Mouse (Mus musculus) forebrain, postnatal 0 days (tissue): Measurements from ENCODE around the gene Slc13a2. TPM values are rescaled to one million over a fixed set of nuclear protein-coding genes. Genes with fewer than 3 reads are reported as not detected.

Source experiments
- ATAC-seq: fragments of 200-750 bp; cut with Nextera tagmentation; 2 replicates; pipeline ENCODE4 v1.8.0; 2017; ENCODE audit warnings: mild to moderate bottlenecking, moderate library complexity
- DNase-seq: peaks from one replicate; pipeline ENCODE4 v3.0.0-alpha.2; 2015
- H3K27ac ChIP-seq: fragments of 300-500 bp; sonication (generic); 2 replicates; pipeline ENCODE4 v1.5.1; 2014; ENCODE audit warnings: low read depth, mild to moderate bottlenecking, antibody characterized with exemption, low read length, moderate library complexity, mixed read lengths
- H3K27me3 ChIP-seq: fragments of 300-500 bp; sonication (generic); 2 replicates; pipeline ENCODE4 v1.6.1; 2014; ENCODE audit warnings: mild to moderate bottlenecking, low read length, mixed read lengths; ENCODE audit not compliant: insufficient read depth
- H3K36me3 ChIP-seq: fragments of 300-500 bp; sonication (generic); 2 replicates; pipeline ENCODE4 v1.6.1; 2014; ENCODE audit warnings: mild to moderate bottlenecking, moderate library complexity; ENCODE audit not compliant: insufficient read depth
- H3K4me1 ChIP-seq: fragments of 300-500 bp; sonication (generic); 2 replicates; pipeline ENCODE4 v1.6.1; 2014; ENCODE audit warnings: antibody characterized with exemption; ENCODE audit not compliant: insufficient read depth
- H3K4me2 ChIP-seq: fragments of 300-500 bp; sonication (generic); 2 replicates; pipeline ENCODE4 v1.6.1; 2014; ENCODE audit warnings: low read depth, mild to moderate bottlenecking, moderate library complexity
- H3K4me3 ChIP-seq: fragments of 300-500 bp; sonication (generic); 2 replicates; pipeline ENCODE4 v1.5.1; 2014; ENCODE audit warnings: low read depth, low read length, mixed read lengths
- H3K9ac ChIP-seq: fragments of 300-500 bp; sonication (generic); 2 replicates; pipeline ENCODE4 v1.6.1; 2014; ENCODE audit warnings: mild to moderate bottlenecking
- H3K9me3 ChIP-seq: fragments of 300-500 bp; sonication (generic); 2 replicates; pipeline ENCODE4 v1.6.1; 2016; ENCODE audit warnings: low read length
- CTCF ChIP-seq: sonication (generic); IDR thresholded peaks from 2 replicates; pipeline ENCODE4 v1.5.1; 2016; ENCODE audit warnings: antibody characterized with exemption, control low read depth, low read depth
- WGBS: fragments of 180-500 bp; shearing (Covaris S2); extraction: QIAGEN DNeasy Blood & Tissue Kit; methylation state at CpG from one replicate; pipeline ENCODE4 v1.1.7; 2014; 5-methylcytosine and 5-hydroxymethylcytosine counted together
- polyA plus RNA-seq: library from polyadenylated mRNA; unstranded; fragments of >200 nt; fragmentation: Nextera tagmentation; extraction: Ambion mirVana; gene quantifications from 2 replicates; pipeline ENCODE4 v1.2.1, GENCODE M21; 2015
- total RNA-seq: library from RNA; depleted of rRNA; stranded (reverse); fragments of >200 nt; gene quantifications from 2 replicates; pipeline ENCODE4 v1.2.3, GENCODE M21; 2014

Gene Slc13a2
- total and polyA plus RNA-seq, 2 experiments from 2014 or later = not detected

GRCm38 (mm10) chr11:78424352-78424751 is 2.3 kb upstream of the Slc13a2 start:
- Histone ChIP-seq H3K4me1 (no peaks in the 10 kb centered on the region), H3K4me3 (no peak overlapping the region), H3K9me3 (no peaks in the 10 kb centered on the region), H3K9ac (no peak overlapping the region), H3K27ac (no peak overlapping the region), H3K4me2 (no peak overlapping the region), H3K36me3 (no peaks in the 10 kb centered on the region), H3K27me3 (no peaks in the 10 kb centered on the region)
- no peak for ATAC-seq
- DNase-seq = peak; percentile 18
- no peak for TF ChIP-seq CTCF
- 68% methylated on average over 2 of the region's 2 CpGs for WGBS

GRCm38 (mm10) chr11:78421201-78422009 is 612 bp downstream of the Slc13a2 start:
- Histone ChIP-seq H3K27me3 (no peaks in the 10 kb centered on the region), H3K9ac (no peak overlapping the region), H3K9me3 (no peaks in the 10 kb centered on the region), H3K36me3 (no peaks in the 10 kb centered on the region), H3K27ac (no peak overlapping the region), H3K4me3 (no peak overlapping the region), H3K4me2 (no peak overlapping the region), H3K4me1 (no peaks in the 10 kb centered on the region)
- DNase-seq = no peak
- TF ChIP-seq CTCF = no peak
- WGBS = 66% methylated on average over 13 of the region's 13 CpGs
- no peak for ATAC-seq

- ATAC-seq = no peak
- no peak overlapping the region for H3K4me3 ChIP-seq
- H3K27me3 ChIP-seq = no peaks in the 10 kb centered on the region
- H3K4me1 ChIP-seq = no peaks in the 10 kb centered on the region
- H3K4me2 ChIP-seq = no peak overlapping the region
- H3K9me3 ChIP-seq = no peaks in the 10 kb centered on the region
- 82% methylated on average over 12 of the region's 12 CpGs for WGBS
- H3K27ac ChIP-seq = no peak overlapping the region
- no peaks in the 10 kb centered on the region for H3K36me3 ChIP-seq
- TF ChIP-seq CTCF = no peak
- DNase-seq = no peak
- no peak overlapping the region for H3K9ac ChIP-seq
Observed at GRCm38 (mm10) chr11:78420263-78420889, 1.6 kb downstream of the Slc13a2 start.

- Histone ChIP-seq H3K4me1 (no peaks in the 10 kb centered on the region), H3K9me3 (no peaks in the 10 kb centered on the region), H3K4me3 (no peak overlapping the region), H3K27me3 (no peaks in the 10 kb centered on the region), H3K4me2 (no peak overlapping the region), H3K9ac (no peak overlapping the region), H3K27ac (no peak overlapping the region), H3K36me3 (no peaks in the 10 kb centered on the region)
- DNase-seq (no peak), ATAC-seq (no peak)
- no peak for TF ChIP-seq CTCF
- WGBS = 87% methylated on average over 6 of the region's 6 CpGs
Observed at GRCm38 (mm10) chr11:78416854-78417253, 5.2 kb downstream of the Slc13a2 start.

GRCm38 (mm10) chr11:78412861-78413260 is 9.2 kb downstream of the Slc13a2 start:
- no peak overlapping the region for H3K27ac ChIP-seq
- no peaks in the 10 kb centered on the region for H3K36me3 ChIP-seq
- H3K27me3 ChIP-seq = no peaks in the 10 kb centered on the region; the same call in 1 of the 2 replicates
- ATAC-seq = no peak
- no peak for DNase-seq
- H3K4me3 ChIP-seq = no peak overlapping the region
- no peak overlapping the region for H3K9ac ChIP-seq
- H3K4me1 ChIP-seq = no peaks in the 10 kb centered on the region
- WGBS = 73% methylated on average over 6 of the region's 6 CpGs
- no peak for TF ChIP-seq CTCF
- H3K9me3 ChIP-seq = no peaks in the 10 kb centered on the region
- H3K4me2 ChIP-seq = no peak overlapping the region

- WGBS = 57% methylated on average over 6 of the region's 6 CpGs
- no peak overlapping the region for H3K4me3 ChIP-seq
- no peaks in the 10 kb centered on the region for H3K4me1 ChIP-seq
- DNase-seq (peak; percentile 41), ATAC-seq (peak; percentile 25)
- no peak for TF ChIP-seq CTCF
- no peaks in the 10 kb centered on the region; the same call in 1 of the 2 replicates for H3K27me3 ChIP-seq
- no peak overlapping the region for H3K27ac ChIP-seq
- no peak overlapping the region for H3K4me2 ChIP-seq
- no peaks in the 10 kb centered on the region for H3K9me3 ChIP-seq
- no peak overlapping the region for H3K9ac ChIP-seq
- H3K36me3 ChIP-seq = no peaks in the 10 kb centered on the region
Observed at GRCm38 (mm10) chr11:78412324-78412850, 9.6 kb downstream of the Slc13a2 start.
